Mouse (Mus musculus) midbrain, embryonic 11.5 days (tissue): ENCODE results near the gene 6330409D20Rik. TPM values are rescaled to one million over a fixed set of nuclear protein-coding genes. Genes with fewer than 3 reads are reported as not detected.

Experiments used
- ATAC-seq: fragments of 200-750 bp; cut with Nextera tagmentation; 2 replicates; pipeline ENCODE4 v1.8.0; 2017; ENCODE audit warnings: moderate TSS enrichment, moderate library complexity; ENCODE audit not compliant: low FRiP score
- DNase-seq: peaks from one replicate; pipeline ENCODE4 v3.0.0; 2015; ENCODE audit warnings: low spot score; ENCODE audit errors: missing footprints
- H3K27ac ChIP-seq: fragments of 300-500 bp; sonication (generic); 2 replicates; pipeline ENCODE4 v1.5.1; 2014; ENCODE audit warnings: low read depth, low read length
- H3K27me3 ChIP-seq: fragments of 300-500 bp; sonication (generic); 2 replicates; pipeline ENCODE4 v1.6.1; 2014; ENCODE audit warnings: mild to moderate bottlenecking, low read length, moderate library complexity, mixed read lengths; ENCODE audit not compliant: control insufficient read depth, insufficient read depth
- H3K36me3 ChIP-seq: fragments of 300-500 bp; sonication (generic); 2 replicates; pipeline ENCODE4 v1.6.1; 2014; ENCODE audit warnings: mild to moderate bottlenecking, low read length, moderate library complexity, mixed read lengths; ENCODE audit not compliant: control insufficient read depth, insufficient read depth
- H3K4me1 ChIP-seq: fragments of 300-500 bp; sonication (generic); 2 replicates; pipeline ENCODE4 v1.6.1; 2014; ENCODE audit warnings: low read length; ENCODE audit not compliant: control insufficient read depth, insufficient read depth
- H3K4me2 ChIP-seq: fragments of 300-500 bp; sonication (generic); 2 replicates; pipeline ENCODE4 v1.6.1; 2014; ENCODE audit warnings: mild to moderate bottlenecking, moderate library complexity
- H3K4me3 ChIP-seq: fragments of 300-500 bp; sonication (generic); 2 replicates; pipeline ENCODE4 v1.5.1; 2014; ENCODE audit warnings: low read depth, low read length
- H3K9ac ChIP-seq: fragments of 300-500 bp; sonication (generic); 2 replicates; pipeline ENCODE4 v1.6.1; 2014; ENCODE audit warnings: low read length
- H3K9me3 ChIP-seq: fragments of 300-500 bp; sonication (generic); 2 replicates; pipeline ENCODE4 v1.6.1; 2016; ENCODE audit warnings: low read length; ENCODE audit not compliant: control insufficient read depth
- WGBS: fragments of 180-500 bp; shearing (Covaris S2); extraction: QIAGEN DNeasy Blood & Tissue Kit; methylation state at CpG from one replicate; pipeline ENCODE4 v1.1.7; 2014; 5-methylcytosine and 5-hydroxymethylcytosine counted together
- polyA plus RNA-seq: library from polyadenylated mRNA; unstranded; fragments of >200 nt; fragmentation: Nextera tagmentation; extraction: Ambion mirVana; gene quantifications from 2 replicates; pipeline ENCODE4 v1.2.1, GENCODE M21; 2014

Gene 6330409D20Rik
- polyA plus RNA-seq, 1 experiment from 2014 or later = 3.0 TPM

DNA sequence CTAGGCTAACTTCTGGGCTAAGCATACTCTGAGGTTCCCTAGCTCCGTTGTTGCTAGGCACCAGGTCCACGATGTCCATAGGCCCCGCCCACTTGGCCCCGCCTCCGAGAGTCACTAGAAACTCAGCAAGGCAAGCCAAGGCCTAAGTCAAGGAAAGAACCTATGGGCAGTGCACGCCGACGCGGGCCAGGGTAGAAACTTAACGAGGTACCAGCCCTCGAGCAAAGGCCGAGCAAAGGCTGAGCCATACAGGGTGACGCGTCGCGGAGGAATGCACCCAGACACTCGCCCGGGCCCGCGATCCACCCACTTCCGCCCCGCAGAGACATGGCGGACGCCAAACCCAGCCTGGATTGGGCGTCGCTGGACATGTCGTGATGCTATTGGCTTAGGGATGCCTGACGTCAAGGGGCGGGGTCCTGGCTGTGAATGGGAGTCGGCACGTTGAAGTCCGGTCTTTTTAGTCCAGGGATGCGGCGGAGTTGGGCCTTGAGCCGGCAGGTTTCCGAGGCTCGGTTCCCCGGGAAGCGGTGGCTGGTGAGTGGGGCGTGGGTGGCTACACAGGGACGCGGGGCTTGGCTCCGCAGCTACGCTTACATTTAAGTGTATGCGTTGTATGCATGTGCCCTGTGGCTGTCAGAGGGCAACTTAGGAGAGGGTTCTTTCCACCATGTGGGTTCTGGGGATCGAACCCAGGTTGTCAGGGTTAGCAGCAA, 34.7 kb upstream of the 6330409D20Rik start, which contains the start of the genes Ttc16 and Ptrh1:
Ttc16 (minus strand) TSS at position 275 of the 716 bp plus-strand sequence.
Ptrh1 (plus strand) TSS at position 428 of the 716 bp plus-strand sequence.
- Histone ChIP-seq H3K36me3 (no peaks in the 10 kb centered on the region), H3K4me1 (peaks cover 12% of the 10 kb centered on the region; the same call in 1 of the 2 replicates), H3K27ac (no peak within 1 kb of the TSS), H3K27me3 (no peaks in the 10 kb centered on the region), H3K4me2 (peak within 1 kb of the TSS; percentile 76), H3K9ac (peak within 1 kb of the TSS; percentile 58), H3K4me3 (peak within 1 kb of the TSS; percentile 54), H3K9me3 (no peaks in the 10 kb centered on the region)
- ATAC-seq = peak; percentile 97
- WGBS = under 1% methylated on average over 46 of the region's 46 CpGs
- DNase-seq = peak; percentile 99

DNA sequence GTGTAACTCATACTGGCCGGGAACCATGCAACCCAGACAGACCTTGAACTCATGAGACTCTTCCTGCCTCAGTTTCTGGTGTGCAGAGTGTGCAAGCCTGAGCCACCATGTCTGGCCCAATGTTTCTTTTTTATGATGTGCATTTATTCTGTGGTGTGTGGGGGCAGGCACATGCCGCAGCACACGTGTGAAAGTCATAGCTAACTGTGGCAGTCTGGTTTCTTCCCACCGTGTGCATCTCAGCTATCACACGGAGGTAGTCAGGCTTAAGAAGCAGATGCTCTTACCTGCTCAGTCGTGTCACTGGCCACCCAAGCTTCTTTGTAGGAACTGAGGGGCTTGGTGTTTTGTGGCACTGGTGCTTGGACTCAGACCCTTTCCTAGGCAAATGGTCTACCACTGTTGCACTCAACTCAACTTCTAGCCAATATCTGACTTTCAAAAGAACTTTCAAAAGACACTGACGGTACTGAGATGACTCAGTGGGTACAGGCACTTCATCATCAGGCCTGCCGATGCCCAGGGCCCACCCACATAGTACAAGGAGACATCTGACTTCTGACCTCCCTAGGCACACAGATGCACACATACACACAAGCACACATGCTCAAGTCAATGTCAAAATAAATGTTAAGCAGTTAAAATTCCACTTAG, 31.9 kb upstream of the 6330409D20Rik start:
- WGBS = 79% methylated on average over 8 of the region's 8 CpGs
- no peak for ATAC-seq

DNA sequence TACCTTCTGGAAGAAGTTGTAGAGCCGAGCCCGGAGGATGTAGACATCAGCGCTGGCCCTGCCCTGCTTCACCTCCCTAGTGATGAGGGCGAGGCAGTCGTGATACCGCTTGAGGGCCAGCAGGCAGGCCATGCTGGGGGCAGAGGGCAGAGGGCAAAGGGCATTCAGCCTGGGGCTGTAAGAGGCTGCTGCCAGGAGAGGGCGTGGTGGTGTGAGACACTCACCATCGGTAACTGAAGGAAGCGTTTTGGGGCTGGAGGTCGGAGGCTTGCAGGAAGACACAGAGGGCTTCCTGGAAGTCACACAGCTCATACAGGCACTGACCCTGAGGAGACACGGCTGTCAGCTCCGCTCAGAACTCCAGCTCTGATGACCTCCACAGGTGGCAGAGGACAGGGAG, 31.1 kb upstream of the 6330409D20Rik start:
- no peaks in the 10 kb centered on the region for H3K9me3 ChIP-seq
- H3K9ac ChIP-seq = no peak overlapping the region
- H3K27ac ChIP-seq = no peak overlapping the region
- H3K4me1 ChIP-seq = peaks cover 14% of the 10 kb centered on the region
- H3K27me3 ChIP-seq = no peaks in the 10 kb centered on the region
- 34% methylated on average over 12 of the region's 12 CpGs for WGBS
- ATAC-seq (no peak), DNase-seq (no peak)
- H3K4me3 ChIP-seq = no peak overlapping the region
- H3K4me2 ChIP-seq = no peak overlapping the region
- no peaks in the 10 kb centered on the region for H3K36me3 ChIP-seq

More for the DNA sequence above, 31.9 kb upstream of the 6330409D20Rik start:
- no peak overlapping the region for H3K4me2 ChIP-seq
- DNase-seq = no peak
- H3K27ac ChIP-seq = no peak overlapping the region
- H3K36me3 ChIP-seq = no peaks in the 10 kb centered on the region
- H3K27me3 ChIP-seq = no peaks in the 10 kb centered on the region
- H3K4me3 ChIP-seq = no peak overlapping the region
- H3K9ac ChIP-seq = no peak overlapping the region
- H3K9me3 ChIP-seq = no peaks in the 10 kb centered on the region
- H3K4me1 ChIP-seq = peaks cover 14% of the 10 kb centered on the region

DNA sequence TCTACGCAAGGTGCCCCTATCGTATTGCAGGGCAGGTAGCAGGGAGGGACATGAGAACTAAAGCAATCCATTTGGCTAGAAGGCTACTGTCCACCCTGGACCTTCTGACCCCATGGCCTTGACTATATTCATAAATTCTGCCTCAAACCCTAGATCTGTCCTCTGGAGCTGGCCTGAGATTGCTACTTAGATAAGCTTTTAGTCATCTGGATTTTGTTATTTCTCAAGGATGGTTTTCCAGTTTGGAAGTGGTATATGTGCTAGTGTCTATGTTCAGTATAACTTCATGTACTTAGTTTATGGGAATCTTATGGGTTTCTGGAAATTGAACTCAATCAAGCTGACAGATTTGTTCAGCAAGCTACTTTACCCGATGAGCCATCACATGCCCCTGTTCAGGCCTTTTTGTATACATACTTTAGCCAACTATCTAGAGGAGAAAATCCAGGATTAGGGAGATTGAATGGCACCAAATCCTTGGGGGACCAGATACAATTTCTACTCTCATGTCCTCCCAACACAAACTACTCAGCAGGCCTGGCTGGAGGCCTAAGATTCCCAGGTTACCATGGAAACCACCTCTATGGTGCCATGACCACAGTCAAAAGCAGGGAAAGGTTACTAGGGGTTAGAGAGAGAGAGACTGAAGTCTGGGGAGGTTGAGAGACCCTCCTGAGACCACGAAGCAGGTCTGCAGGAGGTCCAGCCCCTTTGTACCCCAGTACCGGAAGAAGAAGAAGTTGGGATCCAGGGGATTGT, 28.7 kb upstream of the 6330409D20Rik start:
- Histone ChIP-seq H3K27me3 (no peaks in the 10 kb centered on the region), H3K36me3 (no peaks in the 10 kb centered on the region), H3K4me2 (no peak overlapping the region), H3K9ac (no peak overlapping the region), H3K4me1 (peaks cover 5% of the 10 kb centered on the region), H3K27ac (no peak overlapping the region), H3K4me3 (no peak overlapping the region), H3K9me3 (no peaks in the 10 kb centered on the region)
- ATAC-seq (no peak), DNase-seq (peak; percentile 80)
- 47% methylated on average over 5 of the region's 5 CpGs for WGBS

DNA sequence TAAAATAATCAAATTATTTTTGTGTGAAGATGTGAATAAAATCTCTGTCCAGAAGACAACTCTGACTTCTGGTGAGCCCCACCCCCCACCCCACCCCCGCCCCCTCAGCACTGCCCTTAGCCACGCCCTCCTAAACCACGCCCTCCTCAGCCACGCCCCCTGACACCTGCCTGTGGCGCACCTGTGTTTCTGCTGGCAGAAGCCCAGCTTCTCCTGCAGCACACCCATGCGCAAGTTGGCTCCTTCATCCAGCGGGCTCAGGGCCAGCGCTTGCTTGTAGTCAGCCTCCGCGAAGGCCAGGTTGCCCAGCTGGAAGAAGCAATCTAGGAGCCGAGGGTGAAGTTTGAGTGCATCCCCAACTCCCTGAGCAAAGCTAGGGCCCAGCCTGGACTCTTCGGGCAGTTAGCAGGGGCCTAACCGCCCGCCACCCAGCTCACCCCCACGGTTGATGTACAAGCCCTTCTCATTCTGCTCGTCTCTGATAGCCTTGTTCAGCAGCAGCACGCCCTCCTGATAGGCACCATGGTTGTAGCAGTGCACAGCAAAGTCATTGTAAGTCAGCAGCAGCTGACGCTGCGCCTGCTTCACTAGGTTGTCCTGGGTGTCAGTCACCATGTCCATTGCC, 28.0 kb upstream of the 6330409D20Rik start:
- Histone ChIP-seq H3K4me1 (peaks cover 5% of the 10 kb centered on the region), H3K4me2 (no peak overlapping the region), H3K27ac (no peak overlapping the region), H3K9me3 (no peaks in the 10 kb centered on the region), H3K36me3 (no peaks in the 10 kb centered on the region), H3K4me3 (no peak overlapping the region), H3K9ac (no peak overlapping the region), H3K27me3 (no peaks in the 10 kb centered on the region)
- no peak for ATAC-seq
- WGBS = 51% methylated on average over 19 of the region's 19 CpGs
- DNase-seq = no peak

DNA sequence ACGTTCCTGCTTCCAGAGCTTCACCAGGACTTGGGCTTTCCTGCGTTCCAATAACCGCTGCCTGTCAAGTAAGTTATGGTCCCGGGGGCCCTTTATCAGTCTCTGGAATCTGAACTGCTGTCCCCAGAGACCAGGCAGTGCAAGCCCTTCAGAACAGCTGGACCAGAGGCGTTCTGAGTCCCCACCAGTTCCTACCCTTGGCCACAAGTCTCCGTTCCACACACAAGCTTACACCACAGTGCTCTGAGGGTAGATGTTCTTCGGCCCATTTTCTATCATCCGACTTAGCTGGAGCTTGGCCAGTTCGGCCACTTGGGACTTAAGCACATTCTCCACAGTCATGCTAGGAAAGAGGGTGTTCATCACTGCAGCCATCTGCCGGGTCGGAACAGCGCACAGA, 26.4 kb upstream of the 6330409D20Rik start:
- Histone ChIP-seq H3K9me3 (no peaks in the 10 kb centered on the region), H3K4me3 (no peak overlapping the region), H3K27ac (no peak overlapping the region), H3K4me2 (no peak overlapping the region), H3K36me3 (no peaks in the 10 kb centered on the region), H3K9ac (no peak overlapping the region), H3K27me3 (no peaks in the 10 kb centered on the region), H3K4me1 (peaks cover 5% of the 10 kb centered on the region)
- 80% methylated on average over 12 of the region's 12 CpGs for WGBS
- ATAC-seq = no peak
- DNase-seq = no peak

DNA sequence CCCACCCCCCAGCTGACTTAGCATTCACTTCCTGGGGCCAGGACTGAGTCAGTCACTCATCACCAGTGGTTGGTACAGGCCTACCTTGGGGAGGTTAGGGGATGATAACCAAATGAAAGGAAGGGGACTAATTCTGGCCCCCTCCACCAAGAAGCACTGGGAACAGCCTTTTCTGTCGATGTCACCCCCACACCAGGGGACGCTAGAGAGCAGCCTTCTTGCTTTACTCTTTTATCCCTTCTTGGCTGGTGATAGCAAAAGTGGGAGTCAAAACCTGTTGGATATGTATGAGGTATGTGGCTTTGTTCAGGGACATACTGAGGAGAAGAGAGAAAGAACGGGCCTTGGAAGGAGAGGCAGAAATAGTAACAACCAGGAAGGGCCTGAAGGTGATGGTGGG, 22.5 kb upstream of the 6330409D20Rik start:
- Histone ChIP-seq H3K27me3 (no peaks in the 10 kb centered on the region), H3K36me3 (peaks cover 4% of the 10 kb centered on the region; the same call in 1 of the 2 replicates), H3K4me3 (no peak overlapping the region), H3K4me1 (no peaks in the 10 kb centered on the region), H3K9ac (no peak overlapping the region), H3K27ac (no peak overlapping the region), H3K4me2 (no peak overlapping the region), H3K9me3 (no peaks in the 10 kb centered on the region)
- 78% methylated on average over 3 of the region's 3 CpGs for WGBS
- ATAC-seq (no peak), DNase-seq (no peak)

DNA sequence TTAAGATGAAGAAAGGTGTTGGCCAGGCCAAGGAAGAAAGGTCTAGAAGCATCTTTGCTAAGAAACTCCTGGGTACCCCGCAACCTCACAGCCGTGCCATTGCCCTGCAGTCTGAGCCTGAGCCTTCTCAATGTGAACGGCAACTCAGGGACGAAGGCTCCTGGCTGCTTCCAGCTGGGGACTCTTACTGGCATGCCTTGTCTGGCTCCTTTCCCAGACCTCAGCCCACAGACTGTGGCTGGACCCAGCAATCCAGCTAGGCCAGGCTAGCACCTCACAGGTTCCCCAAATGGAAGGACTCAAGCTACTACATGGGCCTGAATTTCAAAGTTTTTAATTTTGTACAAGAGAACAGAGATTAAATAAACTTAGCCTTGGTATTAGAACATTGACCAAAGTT, 21.0 kb upstream of the 6330409D20Rik start:
- H3K27ac ChIP-seq = no peak overlapping the region

More for the DNA sequence above, 21.0 kb upstream of the 6330409D20Rik start:
- Histone ChIP-seq H3K27me3 (no peaks in the 10 kb centered on the region), H3K4me3 (no peak overlapping the region), H3K9me3 (no peaks in the 10 kb centered on the region), H3K4me1 (peaks cover 5% of the 10 kb centered on the region; the same call in 1 of the 2 replicates), H3K9ac (no peak overlapping the region), H3K4me2 (no peak overlapping the region), H3K36me3 (peaks cover 4% of the 10 kb centered on the region; the same call in 1 of the 2 replicates)
- no peak for ATAC-seq
- WGBS = 96% methylated on average over 4 of the region's 4 CpGs
- no peak for DNase-seq
